Mouse (Mus musculus): ENCODE measurements around the gene Bhlha15. TPM values are rescaled to one million over a fixed set of nuclear protein-coding genes. Genes with fewer than 3 reads are reported as not detected.

The Bhlha15 gene
- polyA plus RNA-seq, 2 experiments, result 0.28 to 0.39 TPM

DNA sequence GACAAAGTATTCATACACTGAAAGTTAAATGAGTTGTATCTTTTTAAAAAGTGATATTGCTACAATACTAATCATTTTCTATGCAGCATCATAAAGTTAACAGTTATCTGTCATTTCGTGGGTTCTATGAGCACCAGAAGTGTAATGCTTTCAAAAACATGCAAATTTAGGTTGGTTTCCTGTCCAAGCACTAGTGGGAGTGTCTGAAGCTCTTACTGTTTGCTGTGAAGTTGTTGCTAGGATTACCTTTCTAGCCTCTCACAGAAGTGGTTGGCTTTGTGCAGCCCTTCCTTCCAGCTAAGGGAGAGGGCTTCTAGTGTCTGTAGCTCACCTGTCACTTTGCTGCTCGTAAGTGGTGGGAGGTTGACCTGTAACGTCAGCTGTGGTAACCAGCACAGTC, 24.3 kb upstream of the Bhlha15 start:
- Histone ChIP-seq H3K4me1 (replicated peaks; ENCODE audit: control insufficient read depth in 2 of 2, insufficient read depth in 2 of 2, low read length in 1 of 2) (peaks cover 0 to 5% of the 10 kb centered on the region in 2 experiments; a peak in 1 of 4 replicates), H3K9me3 (ENCODE audit: control insufficient read depth, low read length) (no peaks in the 10 kb centered on the region), H3K4me2 (ENCODE audit: low read depth) (no peak overlapping the region), H3K27ac (no peak overlapping the region), H3K27me3 (ENCODE audit: control insufficient read depth, insufficient read depth, low read length) (no peaks in the 10 kb centered on the region), H3K9ac (replicated peaks) (no peak overlapping the region), H3K4me3 (ENCODE audit: insufficient read depth in 1 of 2, low read depth in 2 of 2, low read length in 2 of 2) (no peak overlapping the region), H3K36me3 (replicated peaks; ENCODE audit: control insufficient read depth, insufficient read depth, low read depth) (peaks cover 4% of the 10 kb centered on the region; the same call in 1 of the 2 replicates)
- TF ChIP-seq CTCF (IDR thresholded peaks at IDR 0.05; ENCODE audit: low read depth) (no peak), EP300 (IDR thresholded peaks at IDR 0.05; ENCODE audit: low read depth) (no peak)
- DNase-seq (ENCODE audit: low read depth in 3 of 3, low spot score in 3 of 3) (no peak), ATAC-seq (ENCODE audit: insufficient read depth) (no peak)
- WGBS (ENCODE audit: insufficient replicate concordance), result 55% methylated on average over 3 of the region's 3 CpGs

DNA sequence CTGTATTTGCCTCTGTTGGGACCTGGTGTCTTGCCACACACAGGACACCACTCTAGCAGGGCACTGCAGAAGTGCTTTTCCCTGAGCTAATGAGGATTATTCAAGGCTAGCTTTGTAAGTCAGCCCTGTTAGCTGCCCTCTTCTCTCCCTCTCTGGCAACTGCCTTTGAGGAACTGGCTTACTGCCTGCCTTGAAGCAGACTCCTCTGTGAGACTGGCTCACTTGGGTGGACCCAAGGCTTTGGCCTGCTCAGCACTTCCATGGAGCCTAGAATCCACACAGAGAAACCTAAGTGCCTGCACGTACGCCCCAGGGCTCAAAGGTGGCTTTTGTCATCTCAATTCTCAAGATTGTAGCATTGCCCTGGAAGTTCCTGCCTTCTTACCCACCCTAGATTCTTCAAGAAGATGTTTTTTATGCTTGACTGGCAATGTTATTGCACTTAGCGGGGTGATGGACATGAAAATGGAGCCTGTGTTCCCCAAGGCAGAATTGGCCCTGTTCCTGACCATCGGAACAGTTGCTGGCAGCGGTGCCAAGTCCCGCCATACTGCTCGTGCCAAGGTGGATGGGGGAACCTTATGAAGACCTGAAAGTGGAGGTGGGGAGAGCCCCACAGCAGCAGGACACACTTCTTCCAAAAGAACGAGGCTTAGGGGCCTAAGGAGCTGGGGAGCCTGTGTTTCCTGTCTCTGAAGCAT, 20.7 kb upstream of the Bhlha15 start:
- no peak overlapping the region for H3K9ac ChIP-seq (replicated peaks)
- H3K4me1 ChIP-seq (replicated peaks; ENCODE audit: control insufficient read depth in 2 of 2, insufficient read depth in 2 of 2, low read length in 1 of 2), result no peaks in the 10 kb centered on the region
- 87% methylated on average over 8 of the region's 8 CpGs for WGBS (ENCODE audit: insufficient replicate concordance)
- no peaks in the 10 kb centered on the region for H3K9me3 ChIP-seq (ENCODE audit: control insufficient read depth, low read length)
- H3K4me2 ChIP-seq (ENCODE audit: low read depth), result no peak overlapping the region
- ATAC-seq (ENCODE audit: insufficient read depth) (no peak), DNase-seq (ENCODE audit: low read depth in 3 of 3, low spot score in 3 of 3) (no peak)
- H3K36me3 ChIP-seq (replicated peaks; ENCODE audit: control insufficient read depth, insufficient read depth, low read depth), result peaks cover 16% of the 10 kb centered on the region
- no peak for TF ChIP-seq EP300 (IDR thresholded peaks at IDR 0.05; ENCODE audit: low read depth)
- TF ChIP-seq CTCF (IDR thresholded peaks at IDR 0.05; ENCODE audit: low read depth), result no peak
- H3K27ac ChIP-seq, result no peak overlapping the region
- no peaks in the 10 kb centered on the region for H3K27me3 ChIP-seq (ENCODE audit: control insufficient read depth, insufficient read depth, low read length)
- no peak overlapping the region for H3K4me3 ChIP-seq (ENCODE audit: insufficient read depth in 1 of 2, low read depth in 2 of 2, low read length in 2 of 2)

DNA sequence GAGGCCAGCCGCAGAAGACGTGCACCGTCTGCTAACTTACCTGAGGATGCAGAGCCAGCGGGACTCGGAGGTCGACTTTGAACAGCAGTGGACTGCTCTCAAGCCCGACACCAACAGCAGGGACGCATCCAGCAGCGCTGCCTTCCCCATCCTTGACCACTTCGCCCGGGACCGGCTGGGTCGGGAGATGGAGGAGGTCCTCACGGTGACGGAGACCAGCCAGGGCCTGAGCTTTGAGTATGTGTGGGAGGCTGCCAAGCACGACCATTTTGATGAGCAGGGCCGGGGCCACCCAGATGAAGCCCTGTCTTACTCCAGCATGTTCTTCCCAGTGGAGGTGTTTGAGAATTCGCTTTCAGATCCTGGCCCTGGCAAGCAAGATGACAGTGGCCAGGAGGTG, 16.4 kb upstream of the Bhlha15 start:
- TF ChIP-seq EP300 (IDR thresholded peaks at IDR 0.05; ENCODE audit: low read depth), result no peak
- no peak for TF ChIP-seq CTCF (IDR thresholded peaks at IDR 0.05; ENCODE audit: low read depth)
- peaks cover 19% of the 10 kb centered on the region for H3K36me3 ChIP-seq (replicated peaks; ENCODE audit: control insufficient read depth, insufficient read depth, low read depth)
- no peak for ATAC-seq (ENCODE audit: insufficient read depth)

DNA sequence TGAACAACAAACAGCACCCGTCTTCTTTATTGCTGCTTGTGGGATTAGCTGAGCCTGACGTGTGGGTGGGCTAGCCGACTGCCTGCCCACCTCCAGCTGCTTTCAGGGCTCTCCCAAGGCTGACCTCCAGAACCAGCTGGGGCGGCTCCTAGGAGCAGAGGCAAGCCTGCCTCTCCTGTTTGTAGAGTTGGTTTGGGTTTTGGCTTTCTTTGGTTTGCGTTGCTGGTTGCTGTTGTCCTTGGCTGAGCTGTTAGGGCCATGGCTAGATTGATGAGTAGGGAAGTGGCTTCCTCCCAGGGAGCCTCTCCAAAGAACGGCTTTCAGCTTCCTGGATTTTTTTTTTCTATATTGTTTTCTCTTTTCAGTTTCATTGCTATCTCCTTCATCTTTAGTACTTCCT, 11.9 kb upstream of the Bhlha15 start:
- ATAC-seq (ENCODE audit: insufficient read depth) (no peak), DNase-seq (ENCODE audit: low read depth in 3 of 3, low spot score in 3 of 3) (no peak)
- H3K27me3 ChIP-seq (ENCODE audit: control insufficient read depth, insufficient read depth, low read length), result no peaks in the 10 kb centered on the region
- no peak overlapping the region for H3K4me2 ChIP-seq (ENCODE audit: low read depth)
- no peak overlapping the region for H3K9ac ChIP-seq (replicated peaks)
- no peak overlapping the region for H3K4me3 ChIP-seq (ENCODE audit: insufficient read depth in 1 of 2, low read depth in 2 of 2, low read length in 2 of 2)
- H3K27ac ChIP-seq, result no peak overlapping the region
- no peak for TF ChIP-seq EP300 (IDR thresholded peaks at IDR 0.05; ENCODE audit: low read depth)
- no peak for TF ChIP-seq CTCF (IDR thresholded peaks at IDR 0.05; ENCODE audit: low read depth)
- H3K36me3 ChIP-seq (replicated peaks; ENCODE audit: control insufficient read depth, insufficient read depth, low read depth), result peaks cover 14% of the 10 kb centered on the region
- H3K9me3 ChIP-seq (ENCODE audit: control insufficient read depth, low read length), result no peaks in the 10 kb centered on the region
- WGBS (ENCODE audit: insufficient replicate concordance), result 62% methylated on average over 6 of the region's 6 CpGs
- peaks cover 5 to 8% of the 10 kb centered on the region in 2 experiments; a peak in 3 of 4 replicates for H3K4me1 ChIP-seq (replicated peaks; ENCODE audit: control insufficient read depth in 2 of 2, insufficient read depth in 2 of 2, low read length in 1 of 2)

More for the DNA sequence above, 16.4 kb upstream of the Bhlha15 start:
- no peak overlapping the region for H3K9ac ChIP-seq (replicated peaks)
- no peak overlapping the region for H3K27ac ChIP-seq
- H3K4me1 ChIP-seq (replicated peaks; ENCODE audit: control insufficient read depth in 2 of 2, insufficient read depth in 2 of 2, low read length in 1 of 2), result no peaks in the 10 kb centered on the region
- H3K27me3 ChIP-seq (ENCODE audit: control insufficient read depth, insufficient read depth, low read length), result no peaks in the 10 kb centered on the region
- DNase-seq (ENCODE audit: low read depth in 3 of 3, low spot score in 3 of 3), result no peak
- no peak overlapping the region for H3K4me3 ChIP-seq (ENCODE audit: insufficient read depth in 1 of 2, low read depth in 2 of 2, low read length in 2 of 2)
- H3K4me2 ChIP-seq (ENCODE audit: low read depth), result no peak overlapping the region
- no peaks in the 10 kb centered on the region for H3K9me3 ChIP-seq (ENCODE audit: control insufficient read depth, low read length)
- WGBS (ENCODE audit: insufficient replicate concordance), result 87% methylated on average over 18 of the region's 18 CpGs

DNA sequence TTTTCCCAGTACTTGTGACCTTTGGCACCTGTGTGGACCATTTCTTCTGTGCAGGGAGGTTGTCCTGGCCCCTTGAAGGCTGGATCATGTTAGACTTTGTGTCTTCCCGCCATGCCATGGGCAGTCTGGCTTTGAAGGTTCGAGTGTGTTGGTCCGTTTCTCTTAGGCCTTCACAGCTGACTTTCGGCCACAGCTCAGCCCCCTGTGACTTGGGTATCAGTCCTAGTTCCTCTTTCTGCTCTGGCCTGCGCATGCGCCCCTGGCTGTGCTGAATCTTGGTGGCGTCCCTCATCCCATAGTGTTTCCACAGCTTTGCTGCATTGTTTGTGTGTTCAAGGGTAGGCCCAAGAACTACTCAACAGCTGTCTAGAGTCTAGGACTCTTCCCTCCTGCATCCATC, 8.8 kb upstream of the Bhlha15 start:
- Histone ChIP-seq H3K27me3 (ENCODE audit: control insufficient read depth, insufficient read depth, low read length) (no peaks in the 10 kb centered on the region), H3K4me2 (ENCODE audit: low read depth) (no peak overlapping the region), H3K4me3 (ENCODE audit: insufficient read depth in 1 of 2, low read depth in 2 of 2, low read length in 2 of 2) (no peak overlapping the region), H3K9ac (replicated peaks) (no peak overlapping the region), H3K36me3 (replicated peaks; ENCODE audit: control insufficient read depth, insufficient read depth, low read depth) (no peaks in the 10 kb centered on the region; the same call in 1 of the 2 replicates), H3K27ac (no peak overlapping the region), H3K4me1 (replicated peaks; ENCODE audit: control insufficient read depth in 2 of 2, insufficient read depth in 2 of 2, low read length in 1 of 2) (peaks cover 5 to 8% of the 10 kb centered on the region in 2 experiments; a peak in 3 of 4 replicates), H3K9me3 (ENCODE audit: control insufficient read depth, low read length) (no peaks in the 10 kb centered on the region)
- no peak for DNase-seq (ENCODE audit: low read depth in 3 of 3, low spot score in 3 of 3)
- TF ChIP-seq EP300 (IDR thresholded peaks at IDR 0.05; ENCODE audit: low read depth) (no peak), CTCF (IDR thresholded peaks at IDR 0.05; ENCODE audit: low read depth) (no peak)
- no peak for ATAC-seq (ENCODE audit: insufficient read depth)
- 53% methylated on average over 7 of the region's 7 CpGs for WGBS (ENCODE audit: insufficient replicate concordance)
